Mouse (Mus musculus): ENCODE measurements around the gene Gm5483.

GRCm38 (mm10) chr16:36138201-36138600 is 45.8 kb upstream of the Gm5483 start:
- TF ChIP-seq POLR2A (IDR thresholded peaks at IDR 0.05; ENCODE audit: control insufficient read depth, extremely low read depth, insufficient read depth, low read length, poor library complexity): no peak
- TF ChIP-seq CTCF (IDR thresholded peaks at IDR 0.05; ENCODE audit: borderline replicate concordance, control insufficient read depth, extremely low read depth, insufficient read depth, low read length, poor library complexity): no peak
